Mouse (Mus musculus) CD8-positive naive resting alpha-beta T cell, adult 2 months (primary cell): ENCODE data around the gene 2900092C05Rik.

ENCODE experiments used
- DNase-seq, 2 experiments: peaks; one replicate each; pipeline ENCODE4 v3.0.0; 2022; ENCODE audit warnings: low read depth in 2 of 2, low spot score in 2 of 2

The 2900092C05Rik gene

DNA sequence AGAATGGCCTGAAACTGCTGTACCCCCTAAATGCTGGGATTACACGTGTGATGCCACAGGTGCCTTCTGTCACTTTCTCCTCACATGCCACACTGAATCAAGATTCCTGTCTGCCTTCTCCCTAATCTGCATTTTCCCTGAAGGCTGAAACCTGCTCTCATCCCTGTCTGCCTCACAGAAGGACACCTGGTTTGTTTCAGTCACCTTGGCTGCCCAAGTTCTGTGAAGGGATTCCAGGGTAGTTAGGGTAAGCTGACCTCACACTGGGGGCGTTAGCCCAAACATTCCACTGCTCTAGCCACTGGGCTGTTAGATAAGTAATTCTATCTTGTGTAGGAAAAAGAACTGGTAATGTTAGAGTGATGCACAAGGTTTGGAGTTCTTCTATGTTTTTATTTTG, at the start of gene 2900092C05Rik:
2900092C05Rik (plus strand) TSS at position 301 of the 400 bp plus-strand sequence.
- DNase-seq, result no peak

- DNase-seq, result peak; percentile 55 to 68
Measured at GRCm38 (mm10) chr7:12478158-12479008, 33.9 kb upstream of the 2900092C05Rik start, which contains the start of gene Zfp606. Gene Zfp606 (plus strand): TSS chr7:12478293.

DNA sequence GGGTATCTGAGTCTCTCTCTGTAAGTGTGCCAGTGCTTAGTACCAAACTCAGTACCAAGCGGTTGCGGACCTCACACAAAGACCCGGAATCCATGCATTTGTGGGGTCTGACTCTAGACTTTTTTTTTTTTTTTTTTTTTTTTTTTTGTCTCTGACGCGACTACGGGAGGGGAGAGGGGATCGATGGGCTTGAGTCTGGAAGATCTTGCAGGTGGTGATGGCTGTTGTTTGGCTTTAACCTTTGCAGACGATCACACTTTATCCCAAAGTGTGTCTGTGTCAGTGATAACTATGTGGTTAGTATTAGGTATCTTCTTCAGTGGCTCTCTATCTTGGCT, 33.3 kb upstream of the 2900092C05Rik start:
- no peak for DNase-seq

GRCm38 (mm10) chr7:12479525-12479924, 32.8 kb upstream of the 2900092C05Rik start:
- DNase-seq, result no peak

DNA sequence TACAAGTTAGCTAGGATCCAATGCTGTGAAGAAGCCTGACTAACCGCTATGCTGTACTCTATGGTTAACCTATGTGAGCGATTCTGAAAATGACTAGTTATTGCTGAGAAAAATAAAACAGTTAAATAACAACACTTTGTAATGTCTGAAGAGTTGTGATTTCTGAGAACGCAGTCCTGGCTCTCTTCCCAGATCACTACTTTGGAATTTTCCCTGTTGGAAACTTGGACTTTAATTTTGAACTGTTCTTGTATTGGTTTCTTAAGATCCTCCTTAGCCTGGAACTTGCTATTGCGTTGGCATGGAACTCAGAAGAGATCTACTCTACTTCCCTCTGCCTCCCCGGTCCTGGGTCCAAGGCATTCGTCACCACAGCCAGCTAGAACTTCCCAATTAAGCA, 28.5 kb upstream of the 2900092C05Rik start:
- no peak for DNase-seq

DNA sequence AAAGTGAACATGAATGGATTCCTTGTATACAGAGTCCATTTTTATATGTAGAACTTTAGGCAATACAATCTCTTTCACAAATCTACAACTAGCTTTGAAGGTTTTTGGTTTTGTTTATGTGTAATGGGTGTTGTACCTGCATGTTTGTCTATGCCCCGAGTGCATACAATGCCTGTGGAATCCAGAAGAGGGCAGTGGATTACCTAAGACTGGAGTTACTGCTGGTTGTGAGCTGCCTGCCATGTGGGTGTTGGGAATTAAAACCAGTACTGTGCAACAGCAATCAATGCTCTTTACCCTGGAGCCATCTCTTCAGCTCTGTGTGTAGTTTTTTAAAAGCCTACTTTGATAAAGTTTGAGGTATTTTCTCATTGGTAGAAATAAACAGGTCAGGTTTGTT, 26.4 kb upstream of the 2900092C05Rik start:
- DNase-seq, result no peak

DNA sequence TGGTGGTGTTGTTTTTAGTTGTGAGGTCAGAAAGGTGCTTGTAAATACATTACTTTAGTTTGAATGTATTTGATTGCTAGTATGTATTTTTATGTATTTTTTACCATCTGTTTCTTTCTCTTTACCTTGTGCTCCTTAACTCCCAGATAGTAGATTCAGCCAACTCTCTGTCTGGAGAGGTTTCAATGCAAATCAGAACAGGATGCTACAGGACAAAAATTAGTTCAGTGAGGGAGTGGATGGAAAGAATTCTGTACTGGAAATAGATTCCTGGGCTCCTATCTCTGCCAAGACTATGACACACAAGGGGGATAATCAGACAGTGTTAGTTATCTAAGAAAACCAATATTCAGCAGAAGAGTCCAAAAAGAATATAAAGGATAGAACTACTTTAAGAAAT, 25.6 kb upstream of the 2900092C05Rik start:
- DNase-seq, result no peak

GRCm38 (mm10) chr7:12510913-12511312, 1.4 kb upstream of the 2900092C05Rik start:
- no peak for DNase-seq
